Mouse (Mus musculus) ovary, postnatal 10 days (tissue): ENCODE measurements at regions not wholly inside any gene's neighbourhood (a gene's known extent, or its start where the extent isn't known, plus 50 kb on each side); places are given as distances from the start of the nearest gene placed in this dataset.

Experiments
- DNase-seq: peaks from one replicate; pipeline ENCODE4 v3.0.0; 2022; ENCODE audit warnings: low spot score

GRCm38 (mm10) chr15:56820977-56821579 is 656.3 kb downstream of the Slc22a22 start:
- DNase-seq, result no peak

- no peak for DNase-seq
Observed at GRCm38 (mm10) chr15:56820256-56820976, 657.0 kb downstream of the Slc22a22 start.

- no peak for DNase-seq
Observed at GRCm38 (mm10) chr15:56818158-56818690, 659.2 kb downstream of the Slc22a22 start.

- no peak for DNase-seq
Observed at GRCm38 (mm10) chr15:56817204-56818157, 659.9 kb downstream of the Slc22a22 start.

- no peak for DNase-seq
Observed at GRCm38 (mm10) chr15:56813876-56814275, 663.5 kb downstream of the Slc22a22 start.

- no peak for DNase-seq
Observed at GRCm38 (mm10) chr15:56810151-56810550, 667.3 kb downstream of the Slc22a22 start.

GRCm38 (mm10) chr15:56807611-56808010 is 669.8 kb downstream of the Slc22a22 start:
- no peak for DNase-seq

- DNase-seq, result no peak
Observed at GRCm38 (mm10) chr15:56801933-56802332, 675.5 kb downstream of the Slc22a22 start.

- DNase-seq, result no peak
Observed at GRCm38 (mm10) chr15:56775431-56775830, 702.0 kb downstream of the Slc22a22 start.

- no peak for DNase-seq
Observed at GRCm38 (mm10) chr15:56774648-56775393, 702.6 kb downstream of the Slc22a22 start.

GRCm38 (mm10) chr15:56766356-56766755 is 711.1 kb downstream of the Slc22a22 start:
- DNase-seq, result no peak

- no peak for DNase-seq
Observed at GRCm38 (mm10) chr15:56764957-56765482, 712.4 kb downstream of the Slc22a22 start.

- no peak for DNase-seq
Observed at GRCm38 (mm10) chr15:56764019-56764418, 713.4 kb downstream of the Slc22a22 start.

GRCm38 (mm10) chr15:56746698-56747097 is 730.7 kb downstream of the Slc22a22 start:
- DNase-seq, result no peak

GRCm38 (mm10) chr15:56744915-56745314 is 732.5 kb downstream of the Slc22a22 start:
- DNase-seq, result no peak
